Mouse (Mus musculus) embryonic fibroblast, embryonic 13.5 days (primary cell): ENCODE results near the gene Arhgap42. TPM values are rescaled to one million over a fixed set of nuclear protein-coding genes. Genes with fewer than 3 reads are reported as not detected.
A peak's percentile ranks its signal among the peaks of the same experiment; 100 is the strongest.

Experiments used
- H3K27ac ChIP-seq: 2 replicates; pipeline ENCODE4 v1.5.1; 2012; ENCODE audit warnings: low read length, control low read depth, inconsistent platforms; ENCODE audit not compliant: insufficient read depth
- H3K4me1 ChIP-seq: 2 replicates; pipeline ENCODE4 v1.6.1; 2011; ENCODE audit warnings: low read length; ENCODE audit not compliant: control insufficient read depth, insufficient read depth
- H3K4me3 ChIP-seq: 2 replicates; pipeline ENCODE4 v1.5.1; 2011; ENCODE audit warnings: mild to moderate bottlenecking, control low read depth, low read length; ENCODE audit not compliant: insufficient read depth
- CTCF ChIP-seq: IDR thresholded peaks from 2 replicates; pipeline ENCODE4 v1.5.1; 2011; ENCODE audit warnings: mild to moderate bottlenecking, control low read depth, low read length, moderate library complexity, borderline replicate concordance; ENCODE audit not compliant: insufficient read depth
- POLR2A ChIP-seq: IDR thresholded peaks from 2 replicates; pipeline ENCODE4 v1.6.1; 2011; ENCODE audit warnings: low read depth, mild to moderate bottlenecking, control low read depth, low read length, moderate library complexity
- polyA plus RNA-seq: library from polyadenylated mRNA; stranded (reverse); fragments of >200 nt; gene quantifications from 2 replicates; pipeline ENCODE4 v1.2.4, GENCODE M21; 2011; ENCODE audit warnings: low read depth; ENCODE audit not compliant: missing spikeins, insufficient read length

Arhgap42 gene
- polyA plus RNA-seq, 1 experiment: 44.8 TPM

GRCm38 (mm10) chr9:9154636-9155035 is 84.3 kb downstream of the Arhgap42 start:
- Histone ChIP-seq H3K27ac (no peak overlapping the region), H3K4me3 (no peak overlapping the region), H3K4me1 (no peaks in the 10 kb centered on the region)
- TF ChIP-seq POLR2A (no peak), CTCF (no peak)

GRCm38 (mm10) chr9:9144301-9145121 is 94.4 kb downstream of the Arhgap42 start:
- peak overlapping the region; percentile 97 for H3K27ac ChIP-seq
- H3K4me1 ChIP-seq: peaks cover 26% of the 10 kb centered on the region
- TF ChIP-seq POLR2A: no peak
- no peak for TF ChIP-seq CTCF
- H3K4me3 ChIP-seq: no peak overlapping the region

GRCm38 (mm10) chr9:9143102-9143501 is 95.8 kb downstream of the Arhgap42 start:
- peaks cover 26% of the 10 kb centered on the region for H3K4me1 ChIP-seq
- peak overlapping the region; percentile 97 for H3K27ac ChIP-seq
- no peak for TF ChIP-seq CTCF
- no peak overlapping the region for H3K4me3 ChIP-seq

GRCm38 (mm10) chr9:9142561-9142960 is 96.3 kb downstream of the Arhgap42 start:
- TF ChIP-seq CTCF (no peak), POLR2A (no peak)
- H3K4me3 ChIP-seq: no peak overlapping the region
- peaks cover 26% of the 10 kb centered on the region for H3K4me1 ChIP-seq
- peak overlapping the region; percentile 97 for H3K27ac ChIP-seq

GRCm38 (mm10) chr9:9142144-9142543 is 96.8 kb downstream of the Arhgap42 start:
- Histone ChIP-seq H3K4me3 (no peak overlapping the region), H3K27ac (peak overlapping the region; percentile 97), H3K4me1 (peaks cover 26% of the 10 kb centered on the region)
- TF ChIP-seq POLR2A (no peak), CTCF (no peak)

GRCm38 (mm10) chr9:9128996-9129694 is 109.8 kb downstream of the Arhgap42 start:
- Histone ChIP-seq H3K4me3 (no peak overlapping the region), H3K4me1 (peaks cover 15% of the 10 kb centered on the region), H3K27ac (no peak overlapping the region)
- no peak for TF ChIP-seq POLR2A
- no peak for TF ChIP-seq CTCF

GRCm38 (mm10) chr9:9127041-9127755 is 111.7 kb downstream of the Arhgap42 start:
- Histone ChIP-seq H3K4me3 (no peak overlapping the region), H3K27ac (peak overlapping the region; percentile 70), H3K4me1 (peaks cover 15% of the 10 kb centered on the region)
- no peak for TF ChIP-seq CTCF
- TF ChIP-seq POLR2A: no peak

- H3K27ac ChIP-seq: peak overlapping the region; percentile 87
- H3K4me1 ChIP-seq: peaks cover 19% of the 10 kb centered on the region
- TF ChIP-seq CTCF (no peak), POLR2A (no peak)
- no peak overlapping the region for H3K4me3 ChIP-seq
Measured at GRCm38 (mm10) chr9:9124156-9124555, 114.7 kb downstream of the Arhgap42 start.

GRCm38 (mm10) chr9:9114266-9114665 is 124.6 kb downstream of the Arhgap42 start:
- Histone ChIP-seq H3K4me3 (no peak overlapping the region), H3K27ac (no peak overlapping the region), H3K4me1 (peaks cover 8% of the 10 kb centered on the region)
- no peak for TF ChIP-seq CTCF
- TF ChIP-seq POLR2A: no peak

GRCm38 (mm10) chr9:9113847-9114246 is 125.1 kb downstream of the Arhgap42 start:
- no peak for TF ChIP-seq CTCF
- no peak for TF ChIP-seq POLR2A
- Histone ChIP-seq H3K4me3 (no peak overlapping the region), H3K4me1 (peaks cover 8% of the 10 kb centered on the region), H3K27ac (no peak overlapping the region)
